Mouse (Mus musculus): ENCODE results near the gene Gm21188.
"Not testable (repeated sequence)": the region's sequence is repeated elsewhere in the genome, so short reads cannot be mapped to it uniquely, and the experiment has no call there.

DNA sequence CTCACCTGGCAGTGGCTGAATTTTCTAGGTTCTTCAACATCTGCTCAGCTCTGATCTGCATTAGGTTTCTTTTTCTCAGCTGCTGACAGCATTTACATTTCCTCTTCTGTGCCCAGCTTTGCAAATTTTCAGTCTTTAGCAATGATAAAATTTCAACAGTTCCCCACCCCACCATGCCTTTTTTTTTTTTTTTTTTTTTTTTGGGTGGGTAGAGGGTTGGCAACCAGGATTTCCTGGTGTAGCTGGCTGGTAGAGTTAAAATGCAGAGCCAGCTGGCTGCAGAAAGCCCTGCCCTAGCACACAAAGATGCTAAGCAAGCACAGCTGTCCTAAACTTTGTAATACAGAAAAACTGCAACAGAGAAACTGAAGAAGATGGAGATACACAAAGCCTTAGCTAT lies at the start of gene Gm21188:
- not testable (repeated sequence) for TF ChIP-seq CTCF (IDR thresholded peaks at IDR 0.05 in 2 of 3, conservative IDR thresholded peaks at IDR 0.05 in 1 of 3; ENCODE audit: control insufficient read depth in 1 of 3, insufficient read depth in 1 of 3, low read depth in 2 of 3, low read length in 3 of 3, poor library complexity in 1 of 3, severe bottlenecking in 1 of 3); BHLHE40 (IDR thresholded peaks at IDR 0.05; ENCODE audit: borderline replicate concordance, low read depth, low read length); GATA1 (IDR thresholded peaks at IDR 0.05; ENCODE audit: low read depth, low read length); POLR2A (IDR thresholded peaks at IDR 0.05; ENCODE audit: control insufficient read depth in 1 of 2, insufficient read depth in 1 of 2, low read depth in 1 of 2, low read length in 2 of 2, poor library complexity in 1 of 2); CHD1 (IDR thresholded peaks at IDR 0.05; ENCODE audit: low read depth, low read length); NRF1 (IDR thresholded peaks at IDR 0.05; ENCODE audit: insufficient read depth, low read depth, low read length, poor library complexity, severe bottlenecking); ELF1 (IDR thresholded peaks at IDR 0.05; ENCODE audit: low read depth, low read length); ZKSCAN1 (IDR thresholded peaks at IDR 0.05; ENCODE audit: low read depth, low read length); MAX (IDR thresholded peaks at IDR 0.05; ENCODE audit: low read length); ZMIZ1 (IDR thresholded peaks at IDR 0.05; ENCODE audit: low read depth, low read length); ZNF384 (IDR thresholded peaks at IDR 0.05; ENCODE audit: low read depth, low read length)

All from MEL (cell line).